Mouse (Mus musculus): ENCODE data around the gene Senp7. TPM values are rescaled to one million over a fixed set of nuclear protein-coding genes. Genes with fewer than 3 reads are reported as not detected.
"Not testable (repeated sequence)": the region's sequence is repeated elsewhere in the genome, so short reads cannot be mapped to it uniquely, and the experiment has no call there.

The Senp7 gene
- polyA plus RNA-seq, 1 experiment: 1.3 TPM

DNA sequence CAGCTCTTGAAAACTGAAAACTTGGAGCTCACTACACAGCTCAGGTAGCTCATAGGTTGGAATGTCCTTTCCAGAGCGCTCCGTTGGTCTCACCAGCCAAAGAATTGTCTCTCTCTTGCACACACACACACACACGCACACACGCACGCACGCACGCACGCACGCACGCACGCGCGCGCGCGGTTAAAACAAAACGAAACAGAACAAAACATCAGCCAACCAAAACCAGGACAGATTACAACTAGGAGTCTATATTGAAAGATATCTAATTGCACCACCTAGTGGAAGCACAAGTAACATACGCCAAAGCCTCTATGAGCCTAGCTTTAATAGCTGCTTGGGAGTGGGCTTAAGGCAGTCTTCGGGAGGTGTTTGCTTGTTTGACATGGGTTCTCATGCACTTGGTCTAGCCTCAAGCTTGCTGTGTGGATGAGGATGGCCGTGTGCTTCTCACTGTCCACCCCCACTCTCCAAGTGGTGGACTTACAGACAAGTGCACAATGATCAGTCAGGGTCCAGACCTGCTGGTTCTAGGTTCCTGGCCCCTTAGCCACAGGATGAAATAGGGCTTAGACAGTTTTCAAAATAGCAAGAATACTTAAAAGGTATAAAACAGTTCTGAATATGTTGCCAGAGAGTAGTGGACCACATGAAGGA lies 16.3 kb downstream of the Senp7 start:
- WGBS: 1% methylated on average over 20 of the region's 20 CpGs
- peak; percentile 35 for DNase-seq (ENCODE audit: low read depth, low spot score)

DNA sequence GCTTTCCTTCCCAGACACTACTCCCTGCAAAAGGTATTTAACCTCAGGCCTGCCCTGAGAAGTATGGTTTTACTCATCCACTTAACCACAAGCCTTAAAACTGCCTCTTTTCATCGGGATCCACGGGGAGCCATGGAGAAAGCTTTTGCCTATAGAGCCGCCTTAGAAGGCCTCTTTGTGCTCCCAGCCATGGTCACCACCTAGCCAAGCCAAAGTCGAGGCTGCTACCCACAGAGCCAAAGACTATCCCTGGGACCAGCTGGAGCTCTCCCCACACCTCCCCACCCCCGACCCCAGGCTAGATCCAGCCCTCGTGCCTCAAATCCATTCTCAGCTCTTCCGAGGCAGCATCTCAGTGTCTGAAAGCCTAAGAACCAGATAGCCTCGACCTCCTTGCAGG lies 18.0 kb downstream of the Senp7 start:
- WGBS: 56% methylated on average over 8 of the region's 8 CpGs
- DNase-seq (ENCODE audit: low read depth, low spot score): no peak

DNA sequence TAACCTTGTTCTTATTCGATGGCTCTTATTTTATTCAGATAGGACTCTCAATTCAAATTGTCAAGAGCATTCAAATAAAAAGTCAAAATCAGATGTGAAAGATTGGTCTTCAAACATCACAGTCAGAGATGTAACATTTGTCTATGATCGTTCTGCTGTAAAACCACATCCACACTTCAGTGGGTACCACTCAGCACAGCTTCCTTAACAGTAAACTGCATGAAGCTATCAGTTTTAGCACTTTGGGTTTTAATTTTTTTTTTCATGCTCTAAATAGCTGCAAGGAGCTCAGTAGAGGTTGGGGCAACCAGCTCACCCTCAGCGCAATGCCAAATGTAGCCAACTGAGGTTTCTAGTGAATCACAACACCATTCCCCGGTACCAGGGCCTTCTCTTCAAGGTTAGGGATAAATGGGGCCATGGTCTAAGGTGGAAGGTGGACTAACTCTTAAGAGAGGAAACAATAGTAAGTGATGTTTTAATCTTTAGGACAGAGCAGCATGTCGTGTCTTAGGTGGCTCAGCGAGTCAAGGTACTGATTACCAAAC lies 20.5 kb downstream of the Senp7 start:
- WGBS: 86% methylated on average over 6 of the region's 6 CpGs
- DNase-seq (ENCODE audit: low read depth, low spot score): no peak

DNA sequence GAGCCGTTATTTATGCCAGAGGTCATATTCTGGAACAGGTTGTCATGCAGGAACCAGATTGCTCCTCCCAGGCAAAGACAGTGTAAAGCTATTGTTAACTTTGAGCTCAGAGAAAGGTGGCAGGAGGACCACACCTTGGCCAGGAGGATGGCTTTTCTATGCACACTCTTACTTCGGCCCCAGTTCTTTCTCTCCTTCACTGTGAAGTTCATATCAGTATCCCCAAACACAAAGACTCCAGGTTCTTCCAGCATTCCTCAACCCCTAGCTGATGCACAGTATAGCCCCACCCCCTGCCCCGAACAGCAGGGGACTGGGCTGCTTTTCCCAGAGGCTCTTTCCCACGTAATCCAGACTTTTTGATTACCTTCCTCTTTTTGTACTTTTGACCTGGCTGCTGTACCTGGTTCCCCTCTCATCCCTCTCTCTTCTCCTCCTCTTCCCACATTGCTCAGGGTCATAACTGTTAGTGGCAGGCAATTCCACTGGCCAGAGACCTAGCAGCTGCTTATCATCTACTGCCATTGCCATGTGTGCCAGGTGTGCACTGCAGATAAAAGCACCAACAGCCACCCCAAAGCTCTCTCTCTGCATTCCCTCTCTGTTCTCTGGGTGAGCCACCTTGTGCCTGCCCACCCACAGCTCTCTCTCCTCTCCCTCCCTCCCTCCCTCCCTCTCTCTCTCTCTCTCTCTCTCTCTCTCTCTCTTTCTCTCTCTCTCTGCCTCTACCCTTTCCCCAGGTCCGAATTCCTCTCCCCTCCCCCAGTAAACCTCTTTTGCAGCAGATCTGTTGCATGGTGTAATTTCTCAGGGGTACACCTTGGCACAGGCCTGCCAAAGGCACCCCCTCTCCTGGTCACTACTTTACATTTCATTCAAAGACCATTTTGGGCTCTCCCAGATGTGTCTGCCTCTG lies 23.4 kb downstream of the Senp7 start:
- no peak for DNase-seq (ENCODE audit: low read depth, low spot score)
- WGBS: 33% methylated on average over 5 of the region's 5 CpGs

DNA sequence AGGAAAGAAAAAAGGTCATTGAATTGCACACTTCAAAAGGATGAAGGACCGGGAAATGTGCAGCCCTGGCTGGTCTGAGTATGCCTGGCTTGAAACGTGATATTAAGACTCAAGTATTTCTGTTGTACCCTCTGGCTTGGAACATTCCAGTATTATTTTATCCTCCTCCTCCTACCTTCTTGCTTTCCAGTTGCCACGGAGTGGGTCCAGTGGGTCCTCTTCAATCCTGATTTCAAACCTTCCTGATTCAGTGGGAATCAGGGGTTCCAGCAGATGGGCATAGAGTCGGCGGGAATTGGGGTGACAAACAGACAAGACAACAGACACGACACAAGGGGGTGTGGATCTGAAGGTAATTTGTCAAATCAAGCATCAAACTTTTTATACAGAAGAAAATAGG lies 24.4 kb downstream of the Senp7 start:
- no peak for DNase-seq (ENCODE audit: low read depth, low spot score)
- 78% methylated on average over 6 of the region's 6 CpGs for WGBS

- DNase-seq (ENCODE audit: low read depth, low spot score): not testable (repeated sequence)
- WGBS: 95% methylated on average over 6 of the region's 6 CpGs
Observed at GRCm38 (mm10) chr16:56073150-56073549, 25.0 kb downstream of the Senp7 start.

DNA sequence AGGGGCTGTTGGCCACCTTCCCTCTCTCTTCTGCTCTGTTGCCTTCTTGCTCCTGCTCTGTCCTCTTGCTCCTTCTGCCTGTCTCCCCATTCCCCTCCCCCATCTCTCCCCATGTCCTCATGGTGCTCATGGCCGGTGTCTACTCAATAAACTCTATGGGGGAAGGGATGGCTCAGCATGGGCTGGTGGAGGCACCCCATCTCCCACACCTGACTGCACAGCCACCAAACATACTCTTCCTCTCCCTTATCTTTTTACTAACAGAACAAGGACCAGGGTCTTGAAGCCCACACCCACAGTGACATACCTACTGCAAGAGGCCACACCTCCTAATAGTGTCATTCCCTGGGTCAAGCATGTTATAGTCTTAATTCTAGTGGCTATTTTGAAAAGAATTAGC lies 26.0 kb downstream of the Senp7 start:
- DNase-seq (ENCODE audit: low read depth, low spot score): no peak
- WGBS: 79% methylated on average over 1 of the region's 1 CpGs

- WGBS: 79% methylated on average over 5 of the region's 5 CpGs
- DNase-seq (ENCODE audit: low read depth, low spot score): no peak
Observed at GRCm38 (mm10) chr16:56074565-56074964, 26.4 kb downstream of the Senp7 start.

DNA sequence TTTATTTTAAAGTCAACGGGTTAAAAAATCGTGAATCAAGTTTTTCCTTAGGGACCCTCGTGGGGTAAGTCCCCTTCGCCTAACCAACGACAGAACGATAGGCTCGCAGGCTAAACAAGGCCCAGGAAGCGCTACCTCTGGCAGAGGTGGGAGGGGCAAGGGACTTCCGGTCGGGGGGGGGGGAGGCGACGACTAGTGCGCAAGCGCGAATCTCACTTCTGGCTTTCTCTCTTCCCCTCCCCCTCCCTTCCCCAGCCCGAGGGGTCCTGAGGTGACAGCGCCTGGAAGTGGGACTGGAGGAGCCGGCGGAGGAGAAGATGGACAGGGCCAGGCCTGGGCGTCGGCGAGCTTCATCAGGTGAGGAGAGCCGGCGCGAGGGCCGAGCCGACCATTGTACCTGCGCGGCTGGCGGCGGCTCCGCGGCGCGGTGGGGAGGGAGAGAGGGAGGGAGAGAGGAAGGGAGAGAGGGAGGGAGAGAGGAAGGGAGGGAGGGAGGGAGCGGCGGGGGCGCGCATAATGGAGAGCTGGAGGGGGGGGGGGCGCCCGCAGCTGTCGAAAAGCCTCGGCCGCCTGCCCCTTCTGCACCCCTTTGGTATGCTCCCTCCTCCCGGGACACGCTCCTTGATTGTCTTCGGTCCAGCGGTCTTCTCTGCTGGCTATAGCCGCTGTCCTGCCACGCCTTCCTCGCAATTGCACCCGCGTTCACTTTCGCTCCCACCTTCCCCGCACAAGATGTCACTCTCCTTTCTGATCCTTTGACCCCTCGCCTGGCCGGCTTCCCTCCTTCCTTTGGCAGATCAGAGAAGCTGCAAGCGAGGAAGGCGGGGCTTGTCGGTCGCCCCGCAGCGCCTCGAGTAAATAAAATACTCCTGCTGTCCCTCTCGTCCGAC lies 27.3 kb downstream of the Senp7 start:
- peak; percentile 51 for DNase-seq (ENCODE audit: low read depth, low spot score)
- WGBS: under 1% methylated on average over 56 of the region's 66 CpGs

GRCm38 (mm10) chr16:56076121-56076869 lies 28.2 kb downstream of the Senp7 start:
- no peak for DNase-seq (ENCODE audit: low read depth, low spot score)
- WGBS: 5% methylated on average over 11 of the region's 11 CpGs

- WGBS: 96% methylated on average over 1 of the region's 1 CpGs
- DNase-seq (ENCODE audit: low read depth, low spot score): no peak
Observed at GRCm38 (mm10) chr16:56079419-56079818, 31.3 kb downstream of the Senp7 start.

GRCm38 (mm10) chr16:56081691-56082090 lies 33.6 kb downstream of the Senp7 start:
- WGBS: 78% methylated on average over 4 of the region's 4 CpGs
- DNase-seq (ENCODE audit: low read depth, low spot score): no peak

- DNase-seq (ENCODE audit: low read depth, low spot score): no peak
- WGBS: 96% methylated on average over 2 of the region's 2 CpGs
Observed at GRCm38 (mm10) chr16:56086336-56086735, 38.2 kb downstream of the Senp7 start.

GRCm38 (mm10) chr16:56090385-56090784 lies 42.2 kb downstream of the Senp7 start:
- 93% methylated on average over 2 of the region's 2 CpGs for WGBS
- no peak for DNase-seq (ENCODE audit: low read depth, low spot score)

GRCm38 (mm10) chr16:56096401-56097018 lies 48.4 kb downstream of the Senp7 start:
- DNase-seq (ENCODE audit: low read depth, low spot score): not testable (repeated sequence)

DNA sequence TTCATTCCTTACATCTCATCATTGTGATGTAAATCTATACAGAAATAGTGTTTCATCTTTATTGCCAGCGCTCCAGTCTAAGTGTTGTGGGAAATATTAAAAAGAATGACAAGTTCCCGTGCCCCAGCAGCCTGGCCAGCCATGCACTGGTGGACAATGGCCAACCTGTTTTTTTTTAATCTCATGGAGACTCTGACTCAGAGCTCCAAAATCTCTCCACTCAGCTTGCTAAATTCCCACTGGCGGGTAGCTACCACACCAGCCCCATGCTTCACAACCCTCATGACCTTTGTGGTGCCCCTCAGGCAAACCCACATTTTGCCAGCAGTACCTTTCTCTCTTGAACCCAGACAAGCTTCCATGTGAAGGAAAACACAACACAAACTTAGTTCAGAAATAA lies 67.6 kb downstream of the Senp7 start:
- no peak for DNase-seq (ENCODE audit: low read depth, low spot score)
- WGBS: 81% methylated on average over 3 of the region's 3 CpGs

- DNase-seq (ENCODE audit: low read depth, low spot score): no peak
- WGBS: 76% methylated on average over 5 of the region's 5 CpGs
Observed at GRCm38 (mm10) chr16:56116155-56116554, 68.0 kb downstream of the Senp7 start.

DNA sequence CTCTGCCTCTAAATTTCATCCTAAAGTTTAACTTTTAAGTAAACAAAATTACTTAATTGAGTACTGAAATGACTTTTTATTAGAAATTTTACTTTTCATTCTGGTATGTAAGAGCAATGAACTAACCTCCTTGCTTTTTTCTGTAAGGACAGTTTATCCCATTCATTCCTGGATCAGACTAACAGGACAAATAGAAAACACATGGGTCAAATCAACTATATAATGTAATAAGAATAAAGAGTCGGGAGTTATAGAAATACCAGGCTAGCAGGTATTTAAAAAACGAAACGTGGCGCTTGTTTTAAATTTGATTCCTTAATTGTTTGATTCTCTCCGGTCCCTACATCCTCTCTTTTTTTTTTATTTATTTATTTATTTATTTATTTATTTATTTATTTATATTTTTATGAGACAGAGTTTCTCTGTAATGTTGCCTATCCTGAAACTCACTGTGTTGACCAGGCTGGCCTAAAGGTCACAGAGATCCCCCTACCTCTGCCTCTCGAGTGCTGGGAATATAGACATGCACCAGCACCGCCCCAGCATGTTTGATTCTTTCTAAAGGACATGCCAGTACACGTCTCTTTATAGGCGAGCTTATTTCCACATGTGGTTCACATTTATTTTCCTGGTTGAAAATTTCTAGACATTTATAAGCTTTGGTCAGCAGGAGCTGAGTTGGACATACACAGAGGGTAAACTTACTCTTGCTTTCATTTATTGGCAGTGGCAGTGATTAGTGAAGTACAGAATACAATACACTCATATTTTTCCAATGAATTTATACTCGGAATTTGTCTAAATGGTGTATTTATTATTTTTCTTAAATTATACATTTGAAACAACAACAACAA lies 69.4 kb downstream of the Senp7 start:
- WGBS: 88% methylated on average over 10 of the region's 10 CpGs
- no peak for DNase-seq (ENCODE audit: low read depth, low spot score)
